Mouse (Mus musculus) liver, embryonic 14 days (tissue): ENCODE results near the gene Dtx3. TPM values are rescaled to one million over a fixed set of nuclear protein-coding genes. Genes with fewer than 3 reads are reported as not detected.

Experiments
- polyA plus RNA-seq: library from polyadenylated mRNA; depleted of rRNA; stranded (reverse); fragments of >200 nt; gene quantifications from 2 replicates; pipeline ENCODE4 v1.2.3, GENCODE M21; 2012; rRNA removed

The Dtx3 gene
- polyA plus RNA-seq: 29.2 and 32.7 TPM in 2 replicates

GRCm38 (mm10) chr10:127195328-127196129 lies at the start of gene Dtx3:
Dtx3 (minus strand) TSS chr10:127195728.

GRCm38 (mm10) chr10:127211414-127211854 lies 15.9 kb upstream of the Dtx3 start, which contains the start of gene Pip4k2c:
Pip4k2c (minus strand) TSS chr10:127211585.

GRCm38 (mm10) chr10:127189651-127190381 lies 5.7 kb downstream of the Dtx3 start, which contains the start of gene Arhgef25:
Arhgef25 (minus strand) TSS chr10:127190083.

DNA sequence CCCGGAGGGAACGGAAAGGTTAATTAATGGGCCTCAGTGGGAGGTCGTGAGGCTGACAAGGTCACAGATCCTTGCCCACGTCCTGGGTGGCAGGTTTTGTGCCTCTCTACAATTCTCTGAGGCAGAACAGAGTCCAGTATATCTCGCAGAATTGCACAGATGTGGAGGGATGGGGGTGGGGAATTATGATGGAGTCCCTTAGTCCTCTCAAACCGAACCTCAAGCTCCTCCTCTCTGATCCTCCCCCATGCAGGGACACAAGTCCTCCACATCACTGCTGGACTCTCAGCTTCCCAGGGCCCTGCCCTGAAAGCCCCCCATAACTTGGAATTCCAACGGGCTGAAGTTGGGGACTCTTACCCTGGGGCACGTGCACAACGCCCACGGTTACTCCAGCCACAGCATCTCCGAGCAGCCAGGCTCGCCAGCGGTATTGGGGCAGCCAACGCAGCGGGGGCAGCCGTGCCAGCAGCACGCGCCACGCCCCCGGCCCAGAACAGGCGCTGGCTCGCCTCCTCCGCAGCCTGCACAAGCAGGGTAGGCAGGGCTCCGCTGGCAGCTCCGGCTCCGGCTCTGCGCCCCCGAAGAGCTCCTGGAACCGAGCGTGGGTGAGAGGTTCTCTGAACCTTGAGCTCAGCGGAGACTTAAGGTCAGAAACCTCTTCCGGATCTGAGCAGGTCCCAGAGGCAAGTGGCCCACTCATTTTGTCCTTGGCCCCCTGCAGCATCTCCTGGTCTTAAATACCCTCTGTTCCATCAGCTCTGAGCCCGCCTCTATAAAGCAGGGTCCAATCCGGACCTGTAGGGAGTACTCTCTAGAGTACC lies 15.4 kb downstream of the Dtx3 start, which contains the start of gene Slc26a10:
Slc26a10 (minus strand) TSS at position 775 of the 824 bp plus-strand sequence.

DNA sequence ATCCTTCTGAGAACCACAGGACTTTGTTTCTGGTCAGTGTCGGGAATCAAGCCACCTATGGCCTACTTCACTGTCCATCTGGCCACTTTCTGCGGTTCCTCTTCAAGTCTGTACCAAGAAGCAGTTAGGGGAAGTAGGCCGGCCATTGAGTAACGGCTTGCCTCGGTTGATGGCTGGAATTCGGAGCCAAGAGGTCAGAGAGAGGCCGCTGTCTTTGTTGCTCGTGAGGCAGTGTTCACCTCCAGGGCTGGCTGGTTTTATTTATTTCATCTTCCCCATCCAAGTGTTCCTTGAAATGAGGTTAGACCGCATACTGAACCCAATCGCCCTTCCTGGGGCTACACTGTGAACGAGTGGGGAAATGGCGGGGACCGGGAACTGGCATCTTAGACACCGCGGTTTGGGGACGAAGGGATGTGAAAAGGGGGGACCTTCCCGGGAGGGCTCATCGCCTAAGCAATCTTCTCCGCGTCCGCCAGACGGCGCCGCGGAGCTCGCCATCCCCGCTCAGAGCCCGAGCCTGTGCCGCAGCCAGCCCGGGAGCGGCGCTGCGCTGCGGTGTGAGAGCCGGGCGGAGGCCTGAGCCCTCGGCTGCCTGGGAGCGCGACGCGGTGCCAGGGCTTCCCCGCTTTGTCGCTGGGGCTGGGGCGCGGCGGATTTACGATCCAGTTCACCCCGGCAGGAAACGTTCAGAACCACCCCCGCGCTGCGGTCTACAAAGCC lies 30.7 kb downstream of the Dtx3 start, which contains the start of gene B4galnt1:
B4galnt1 (plus strand) TSS at position 595 of the 723 bp plus-strand sequence.

Other genes starting within 250 kb of the Dtx3 start
- 17.5 and 20.0 TPM in 2 replicates for gene Ctdsp2, start 217.0 kb downstream of the Dtx3 start, polyA plus RNA-seq
- 0.02 and 0.06 TPM in 2 replicates for gene Avil, start 195.0 kb downstream of the Dtx3 start, polyA plus RNA-seq
- gene Tsfm, start 164.9 kb downstream of the Dtx3 start, polyA plus RNA-seq: 25.2 and 29.6 TPM in 2 replicates
- 12.8 and 14.1 TPM in 2 replicates for gene Mettl1, start 154.3 kb downstream of the Dtx3 start, polyA plus RNA-seq
- 0.05 and 0.08 TPM in 2 replicates for gene Eef1akmt3, start 154.2 kb downstream of the Dtx3 start, polyA plus RNA-seq
- gene Cyp27b1, start 147.5 kb downstream of the Dtx3 start, polyA plus RNA-seq: 0.03 and 0.08 TPM in 2 replicates
- gene March9, start 135.5 kb downstream of the Dtx3 start, polyA plus RNA-seq: 0.09 and 0.11 TPM in 2 replicates
- gene Cdk4, start 132.2 kb downstream of the Dtx3 start, polyA plus RNA-seq: 209 and 248 TPM in 2 replicates
- 34.4 and 41.3 TPM in 2 replicates for gene Tspan31, start 125.5 kb downstream of the Dtx3 start, polyA plus RNA-seq
- gene Agap2, start 120.4 kb downstream of the Dtx3 start, polyA plus RNA-seq: 1.4 and 2.2 TPM in 2 replicates
- 26.4 and 26.9 TPM in 2 replicates for gene Os9, start 74.6 kb downstream of the Dtx3 start, polyA plus RNA-seq
- 7.2 and 11.2 TPM in 2 replicates for gene B4galnt1, start 30.5 kb downstream of the Dtx3 start, polyA plus RNA-seq
- 2.0 and 2.2 TPM in 2 replicates for gene Slc26a10, start 15.1 kb downstream of the Dtx3 start, polyA plus RNA-seq
- 7.5 and 7.6 TPM in 2 replicates for gene Arhgef25, start 5.6 kb downstream of the Dtx3 start, polyA plus RNA-seq
- gene Pip4k2c, start 15.9 kb upstream of the Dtx3 start, polyA plus RNA-seq: 27.4 and 31.2 TPM in 2 replicates
- 0.11 and 0.12 TPM in 2 replicates for gene Kif5a, start 67.6 kb upstream of the Dtx3 start, polyA plus RNA-seq
- gene Dctn2, start 70.6 kb upstream of the Dtx3 start, polyA plus RNA-seq: 57.7 and 61.0 TPM in 2 replicates
- gene Mbd6, start 93.3 kb upstream of the Dtx3 start, polyA plus RNA-seq: 7.4 and 10.9 TPM in 2 replicates
- gene Mars, start 116.1 kb upstream of the Dtx3 start, polyA plus RNA-seq: 62.7 and 64.4 TPM in 2 replicates
- 7.4 and 9.7 TPM in 2 replicates for gene Arhgap9, start 126.2 kb upstream of the Dtx3 start, polyA plus RNA-seq
- 0.95 and 0.98 TPM in 2 replicates for gene Gli1, start 146.2 kb upstream of the Dtx3 start, polyA plus RNA-seq
- 0.46 and 0.53 TPM in 2 replicates for gene Inhbe, start 158.7 kb upstream of the Dtx3 start, polyA plus RNA-seq
- 1.1 and 1.6 TPM in 2 replicates for gene Inhbc, start 174.7 kb upstream of the Dtx3 start, polyA plus RNA-seq
- gene R3hdm2, start 184.6 kb upstream of the Dtx3 start, polyA plus RNA-seq: 8.5 and 11.2 TPM in 2 replicates